Mouse (Mus musculus) embryonic facial prominence, embryonic 15.5 days (tissue): Measurements from ENCODE around the gene Sirt2. TPM values are rescaled to one million over a fixed set of nuclear protein-coding genes. Genes with fewer than 3 reads are reported as not detected.

Source experiments
- ATAC-seq: fragments of 200-750 bp; cut with Nextera tagmentation; 2 replicates; pipeline ENCODE4 v1.8.0; 2017; ENCODE audit warnings: low read depth, moderate TSS enrichment; ENCODE audit not compliant: insufficient number of reproducible peaks, low FRiP score, low TSS enrichment
- H3K27ac ChIP-seq: fragments of 300-500 bp; sonication (generic); replicated peaks from 2 replicates; pipeline ENCODE4 v1.5.1; 2015; ENCODE audit warnings: mild to moderate bottlenecking, inconsistent platforms
- H3K27me3 ChIP-seq: fragments of 300-500 bp; sonication (generic); 2 replicates; pipeline ENCODE4 v1.6.1; 2015; ENCODE audit warnings: inconsistent platforms
- H3K36me3 ChIP-seq: fragments of 300-500 bp; sonication (generic); 2 replicates; pipeline ENCODE4 v1.6.1; 2015; ENCODE audit warnings: mild to moderate bottlenecking, inconsistent platforms
- H3K4me1 ChIP-seq: fragments of 300-500 bp; sonication (generic); 2 replicates; pipeline ENCODE4 v1.6.1; 2015; ENCODE audit warnings: inconsistent platforms
- H3K4me2 ChIP-seq: fragments of 300-500 bp; sonication (generic); replicated peaks from 2 replicates; pipeline ENCODE4 v1.6.1; 2015; ENCODE audit warnings: mild to moderate bottlenecking, inconsistent platforms
- H3K4me3 ChIP-seq: fragments of 300-500 bp; sonication (generic); replicated peaks from 2 replicates; pipeline ENCODE4 v1.5.1; 2015; ENCODE audit warnings: mild to moderate bottlenecking, inconsistent platforms
- H3K9ac ChIP-seq: fragments of 300-500 bp; sonication (generic); 2 replicates; pipeline ENCODE4 v1.6.1; 2015; ENCODE audit warnings: inconsistent platforms
- H3K9me3 ChIP-seq: fragments of 300-500 bp; sonication (generic); replicated peaks from 2 replicates; pipeline ENCODE4 v1.6.1; 2016; ENCODE audit warnings: inconsistent platforms
- WGBS: fragments of 180-500 bp; shearing (Covaris S2); methylation state at CpG from one replicate; pipeline ENCODE4 v1.1.7; 2015; 5-methylcytosine and 5-hydroxymethylcytosine counted together
- polyA plus RNA-seq: library from polyadenylated mRNA; unstranded; fragments of >200 nt; fragmentation: Nextera tagmentation; extraction: Ambion mirVana; gene quantifications from 2 replicates; pipeline ENCODE4 v1.2.1, GENCODE M21; 2015

Gene Sirt2
- polyA plus RNA-seq, 1 experiment from 2014 or later: 89.4 TPM

- peaks cover 22% of the 10 kb centered on the region for H3K4me1 ChIP-seq
- H3K9me3 ChIP-seq: no peaks in the 10 kb centered on the region
- H3K9ac ChIP-seq: peak overlapping the region; percentile 69
- H3K36me3 ChIP-seq: peaks cover 5% of the 10 kb centered on the region
- 2% methylated on average over 14 of the region's 14 CpGs for whole genome bisulfite sequencing
- peak overlapping the region; percentile 52 for H3K4me2 ChIP-seq
- no peak for ATAC-seq
- H3K27ac ChIP-seq: no peak overlapping the region
- H3K27me3 ChIP-seq: no peaks in the 10 kb centered on the region
- peak overlapping the region; percentile 73 for H3K4me3 ChIP-seq
Observed at GRCm38 (mm10) chr7:28766910-28767309, 375 bp downstream of the Sirt2 start.

- ATAC-seq: no peak
- Histone ChIP-seq H3K36me3 (0 out of 2 replicates have a peak, but pooled peaks cover 7% of the 10 kb centered on the region), H3K27ac (no peak within 1 kb of the TSS), H3K9me3 (no peaks in the 10 kb centered on the region), H3K4me3 (peak within 1 kb of the TSS; percentile 73), H3K27me3 (no peaks in the 10 kb centered on the region), H3K4me1 (peaks cover 22% of the 10 kb centered on the region), H3K9ac (peak within 1 kb of the TSS; percentile 69), H3K4me2 (peak within 1 kb of the TSS; percentile 58)
- WGBS: 59% methylated on average over 7 of the region's 7 CpGs
Observed at GRCm38 (mm10) chr7:28767462-28767965, 979 bp downstream of the Sirt2 start, which contains the start of gene Nfkbib. Nfkbib (minus strand) TSS chr7:28767512.

- H3K9me3 ChIP-seq: no peaks in the 10 kb centered on the region
- H3K4me2 ChIP-seq: no peak overlapping the region
- no peak overlapping the region for H3K9ac ChIP-seq
- no peak overlapping the region for H3K4me3 ChIP-seq
- H3K36me3 ChIP-seq: 0 out of 2 replicates have a peak, but pooled peaks cover 15% of the 10 kb centered on the region
- H3K27ac ChIP-seq: no peak overlapping the region
- ATAC-seq: no peak
- 86% methylated on average over 9 of the region's 9 CpGs for WGBS
- no peaks in the 10 kb centered on the region for H3K27me3 ChIP-seq
- peaks cover 22% of the 10 kb centered on the region for H3K4me1 ChIP-seq
Observed at GRCm38 (mm10) chr7:28769414-28769958, 3.0 kb downstream of the Sirt2 start.

GRCm38 (mm10) chr7:28770309-28770708 lies 3.8 kb downstream of the Sirt2 start:
- no peak overlapping the region for H3K4me2 ChIP-seq
- no peak overlapping the region for H3K9ac ChIP-seq
- no peaks in the 10 kb centered on the region for H3K9me3 ChIP-seq
- no peaks in the 10 kb centered on the region for H3K27me3 ChIP-seq
- no peak for ATAC-seq
- 0 out of 2 replicates have a peak, but pooled peaks cover 15% of the 10 kb centered on the region for H3K36me3 ChIP-seq
- 93% methylated on average over 3 of the region's 3 CpGs for WGBS
- H3K27ac ChIP-seq: no peak overlapping the region
- H3K4me1 ChIP-seq: peaks cover 16% of the 10 kb centered on the region
- no peak overlapping the region for H3K4me3 ChIP-seq

- Histone ChIP-seq H3K9ac (no peak overlapping the region), H3K27me3 (no peaks in the 10 kb centered on the region), H3K27ac (no peak overlapping the region), H3K4me3 (no peak overlapping the region), H3K9me3 (no peaks in the 10 kb centered on the region), H3K4me1 (peaks cover 11% of the 10 kb centered on the region), H3K36me3 (peaks cover 19% of the 10 kb centered on the region; the same call in 1 of the 2 replicates), H3K4me2 (no peak overlapping the region)
- WGBS: 87% methylated on average over 11 of the region's 11 CpGs
- no peak for ATAC-seq
Observed at GRCm38 (mm10) chr7:28771867-28772266, 5.3 kb downstream of the Sirt2 start.

- WGBS: 60% methylated on average over 3 of the region's 3 CpGs
- Histone ChIP-seq H3K27me3 (no peaks in the 10 kb centered on the region), H3K4me2 (no peak overlapping the region), H3K4me3 (no peak overlapping the region), H3K4me1 (no peaks in the 10 kb centered on the region), H3K9ac (no peak overlapping the region), H3K27ac (peak overlapping the region; percentile 28; the same call in 1 of the 2 replicates), H3K36me3 (peaks cover 23% of the 10 kb centered on the region; the same call in 1 of the 2 replicates), H3K9me3 (no peaks in the 10 kb centered on the region)
- no peak for ATAC-seq
Observed at GRCm38 (mm10) chr7:28773163-28773562, 6.6 kb downstream of the Sirt2 start.

GRCm38 (mm10) chr7:28774164-28774563 lies 7.6 kb downstream of the Sirt2 start:
- Histone ChIP-seq H3K9me3 (no peaks in the 10 kb centered on the region), H3K27ac (peak overlapping the region; percentile 28), H3K27me3 (no peaks in the 10 kb centered on the region), H3K4me2 (no peak overlapping the region), H3K9ac (no peak overlapping the region), H3K36me3 (peaks cover 28% of the 10 kb centered on the region; the same call in 1 of the 2 replicates), H3K4me1 (no peaks in the 10 kb centered on the region), H3K4me3 (no peak overlapping the region)
- ATAC-seq: peak; percentile 25; the same call in 1 of the 2 replicates
- WGBS: 55% methylated on average over 12 of the region's 12 CpGs

GRCm38 (mm10) chr7:28775129-28775528 lies 8.6 kb downstream of the Sirt2 start:
- ATAC-seq: no peak
- H3K4me1 ChIP-seq: peaks cover under 1% of the 10 kb centered on the region
- peaks cover 28% of the 10 kb centered on the region; the same call in 1 of the 2 replicates for H3K36me3 ChIP-seq
- H3K9ac ChIP-seq: no peak overlapping the region
- no peak overlapping the region for H3K4me2 ChIP-seq
- H3K9me3 ChIP-seq: no peaks in the 10 kb centered on the region
- H3K27me3 ChIP-seq: no peaks in the 10 kb centered on the region
- WGBS: 73% methylated on average over 7 of the region's 7 CpGs
- no peak overlapping the region; the same call in 1 of the 2 replicates for H3K27ac ChIP-seq
- no peak overlapping the region for H3K4me3 ChIP-seq

- no peaks in the 10 kb centered on the region for H3K9me3 ChIP-seq
- H3K4me2 ChIP-seq: no peak overlapping the region
- no peak for ATAC-seq
- H3K4me3 ChIP-seq: no peak overlapping the region
- H3K9ac ChIP-seq: no peak overlapping the region
- 82% methylated on average over 9 of the region's 9 CpGs for WGBS
- no peaks in the 10 kb centered on the region for H3K27me3 ChIP-seq
- H3K36me3 ChIP-seq: peaks cover 19% of the 10 kb centered on the region
- H3K4me1 ChIP-seq: peaks cover 18% of the 10 kb centered on the region
- no peak overlapping the region for H3K27ac ChIP-seq
Observed at GRCm38 (mm10) chr7:28778825-28779224, 12.3 kb downstream of the Sirt2 start.

GRCm38 (mm10) chr7:28780067-28780658 lies 13.6 kb downstream of the Sirt2 start:
- Histone ChIP-seq H3K36me3 (peaks cover 19% of the 10 kb centered on the region), H3K9ac (no peak overlapping the region), H3K4me3 (no peak overlapping the region), H3K27ac (peak overlapping the region; percentile 84), H3K9me3 (no peaks in the 10 kb centered on the region), H3K27me3 (no peaks in the 10 kb centered on the region), H3K4me1 (peaks cover 21% of the 10 kb centered on the region), H3K4me2 (no peak overlapping the region)
- peak; percentile 66 for ATAC-seq
- 40% methylated on average over 6 of the region's 6 CpGs for WGBS

GRCm38 (mm10) chr7:28780857-28781256 lies 14.3 kb downstream of the Sirt2 start:
- Histone ChIP-seq H3K36me3 (peaks cover 25% of the 10 kb centered on the region), H3K27ac (peak overlapping the region; percentile 84)
- WGBS: 68% methylated on average over 7 of the region's 7 CpGs

More at GRCm38 (mm10) chr7:28780857-28781256, 14.3 kb downstream of the Sirt2 start:
- Histone ChIP-seq H3K9ac (no peak overlapping the region), H3K4me3 (no peak overlapping the region), H3K9me3 (no peaks in the 10 kb centered on the region), H3K4me2 (no peak overlapping the region), H3K4me1 (peaks cover 21% of the 10 kb centered on the region), H3K27me3 (no peaks in the 10 kb centered on the region)
- ATAC-seq: no peak
